Mouse (Mus musculus) megakaryocyte, adult 5-6 weeks (primary cell): Measurements from ENCODE around the gene Strn. TPM values are rescaled to one million over a fixed set of nuclear protein-coding genes. Genes with fewer than 3 reads are reported as not detected.
A peak's percentile ranks its signal among the peaks of the same experiment; 100 is the strongest.

Experiments
- ATAC-seq: 2 replicates; pipeline ENCODE4 v1.8.0; 2016; ENCODE audit warnings: mild to moderate bottlenecking, inconsistent platforms; ENCODE audit not compliant: poor library complexity, severe bottlenecking
- total RNA-seq, 2 experiments: library from RNA; stranded (forward) in 1 of 2; stranded (reverse) in 1 of 2; fragments of 153-499, 151-499 nt in 1 of 2; fragments of 221-1000, 200-1000 nt in 1 of 2; gene quantifications; 2 replicates each; pipeline versions ENCODE4 v1.2.3 to v1.2.4; 2015 to 2017

Gene Strn
- total RNA-seq (2015) (26.5 and 33.7 TPM in 2 replicates), total RNA-seq (2017) (45.5 and 58.7 TPM in 2 replicates)

- no peak for ATAC-seq
These were observed at the start of gene Strn for GRCm38 (mm10) chr17:78737096-78737495. Strn (minus strand) TSS chr17:78737196.

- ATAC-seq, result no peak
These were observed 41.8 kb upstream of the Strn start for GRCm38 (mm10) chr17:78778765-78779164.

GRCm38 (mm10) chr17:78772317-78772716 lies 35.3 kb upstream of the Strn start:
- no peak for ATAC-seq

GRCm38 (mm10) chr17:78770932-78771331 lies 33.9 kb upstream of the Strn start:
- no peak for ATAC-seq

DNA sequence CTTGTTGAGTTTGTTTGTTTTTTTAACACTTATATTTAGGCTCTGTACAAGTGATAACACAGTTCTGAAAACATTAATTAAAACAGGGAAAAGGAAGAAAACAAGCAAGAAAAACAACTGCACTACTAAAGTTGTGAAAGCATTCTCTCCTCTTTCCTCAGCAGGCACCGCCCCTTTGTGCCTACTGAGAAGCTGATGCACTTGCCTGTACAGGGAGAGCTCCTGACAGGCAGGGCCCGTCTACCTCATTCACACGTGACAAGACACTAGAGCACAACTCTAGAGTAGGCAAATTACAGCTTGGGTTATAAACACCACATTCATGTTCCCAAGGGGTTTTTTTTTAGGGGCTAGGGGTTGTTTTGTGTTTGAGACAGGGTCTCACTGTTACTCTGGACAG lies 32.3 kb upstream of the Strn start:
- ATAC-seq, result 0 out of 2 replicates have a peak, but pooled peaks have one; percentile 52

- ATAC-seq, result no peak
These were observed 31.9 kb upstream of the Strn start for GRCm38 (mm10) chr17:78768937-78769336.

DNA sequence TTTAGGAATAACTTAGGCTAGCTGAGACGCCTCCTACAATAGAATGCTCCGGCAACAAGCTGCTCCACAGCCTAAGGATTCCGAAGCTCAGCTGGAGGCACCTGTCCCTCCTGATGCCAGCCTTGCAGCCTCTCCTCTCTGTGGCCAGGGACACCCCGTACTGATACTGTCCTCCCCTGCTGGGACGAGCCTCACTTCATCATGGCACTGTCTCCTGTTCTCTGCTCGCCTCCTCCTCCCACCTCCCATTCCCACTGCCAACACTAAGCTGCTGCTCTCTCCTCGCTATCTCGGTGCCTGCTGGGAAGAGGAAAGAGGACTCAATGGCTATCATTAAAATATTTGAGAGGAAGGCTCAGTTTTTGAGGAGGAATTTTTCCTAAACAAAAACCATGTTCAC lies 30.6 kb upstream of the Strn start:
- no peak for ATAC-seq

DNA sequence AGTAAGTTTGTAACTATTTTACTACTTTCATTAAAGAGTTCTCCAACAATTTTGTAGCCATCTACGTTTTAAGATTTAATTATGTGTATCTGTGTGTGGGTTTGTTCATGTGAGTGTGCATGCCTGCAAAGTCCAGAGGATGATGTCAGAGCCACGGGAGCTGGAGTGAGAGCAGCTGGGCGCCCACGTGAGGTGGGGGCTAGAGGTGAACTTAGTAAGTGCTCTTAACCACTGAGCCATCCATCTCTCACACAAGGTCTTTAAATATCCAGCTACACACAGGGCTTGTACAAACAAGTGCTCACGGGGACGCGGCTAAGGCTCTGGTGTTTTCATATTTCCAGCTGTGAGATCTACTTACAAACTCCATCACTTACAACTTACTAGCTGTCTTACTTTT lies 29.1 kb upstream of the Strn start:
- no peak for ATAC-seq

GRCm38 (mm10) chr17:78763272-78763671 lies 26.3 kb upstream of the Strn start:
- ATAC-seq, result peak; percentile 77

DNA sequence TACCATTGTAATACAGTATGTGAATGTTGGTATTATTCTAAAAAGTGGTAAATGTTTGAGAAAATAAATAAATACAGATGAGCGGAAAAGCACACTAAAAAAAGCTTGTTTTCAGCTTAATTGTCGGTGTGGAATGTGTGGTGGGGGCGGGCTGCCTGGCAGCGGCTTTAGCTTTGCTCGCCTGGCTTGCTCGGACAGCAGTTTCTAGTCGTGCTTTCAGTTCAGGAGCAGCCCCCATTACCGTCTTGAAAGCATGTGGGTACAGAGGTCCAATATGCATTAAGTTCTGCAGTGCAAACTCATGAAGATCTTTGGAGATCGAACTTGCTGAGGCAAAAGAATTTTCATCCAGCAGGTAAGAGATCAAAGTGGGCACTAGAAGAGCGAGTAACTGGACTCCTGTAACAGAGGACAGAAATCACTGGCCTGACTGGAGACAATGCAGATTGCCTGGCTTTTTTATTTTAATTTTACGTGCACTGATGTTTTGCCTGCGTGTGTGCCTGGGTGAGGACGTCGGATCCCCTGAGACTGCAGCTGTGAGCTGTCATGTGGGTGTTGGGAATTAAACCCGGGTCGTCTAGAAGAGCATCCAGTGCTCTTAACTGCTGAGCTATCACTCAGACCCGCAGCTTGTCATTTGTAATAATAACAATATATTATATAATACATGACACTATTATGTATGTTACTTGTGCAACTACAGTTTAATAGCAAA lies 16.1 kb upstream of the Strn start:
- no peak for ATAC-seq

- ATAC-seq, result no peak
These were observed 15.1 kb upstream of the Strn start for GRCm38 (mm10) chr17:78752064-78752463.

GRCm38 (mm10) chr17:78748440-78748839 lies 11.4 kb upstream of the Strn start:
- ATAC-seq, result no peak

DNA sequence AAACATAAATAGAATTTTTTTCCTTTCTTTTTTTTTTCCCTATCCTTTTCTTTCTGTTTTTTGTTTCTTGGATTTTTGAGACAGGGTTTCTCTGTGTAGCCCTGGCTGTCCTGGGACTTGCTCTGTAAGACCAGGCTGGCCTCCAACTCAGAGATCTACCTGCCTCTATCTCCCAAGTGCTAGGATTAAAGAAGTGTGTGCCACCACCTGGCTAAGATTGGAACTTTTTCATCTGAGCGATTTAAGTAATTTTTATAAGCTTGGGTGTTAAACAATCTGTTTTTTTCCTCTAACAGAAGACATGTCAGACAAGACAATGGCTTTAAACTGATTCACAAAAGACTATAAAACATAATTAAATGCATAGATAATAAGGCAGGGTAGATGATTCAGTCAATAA lies 1.4 kb upstream of the Strn start:
- ATAC-seq, result no peak

GRCm38 (mm10) chr17:78737771-78738170 lies 775 bp upstream of the Strn start:
- no peak for ATAC-seq

GRCm38 (mm10) chr17:78736473-78736988 lies 465 bp downstream of the Strn start:
- ATAC-seq, result peak; percentile 92

DNA sequence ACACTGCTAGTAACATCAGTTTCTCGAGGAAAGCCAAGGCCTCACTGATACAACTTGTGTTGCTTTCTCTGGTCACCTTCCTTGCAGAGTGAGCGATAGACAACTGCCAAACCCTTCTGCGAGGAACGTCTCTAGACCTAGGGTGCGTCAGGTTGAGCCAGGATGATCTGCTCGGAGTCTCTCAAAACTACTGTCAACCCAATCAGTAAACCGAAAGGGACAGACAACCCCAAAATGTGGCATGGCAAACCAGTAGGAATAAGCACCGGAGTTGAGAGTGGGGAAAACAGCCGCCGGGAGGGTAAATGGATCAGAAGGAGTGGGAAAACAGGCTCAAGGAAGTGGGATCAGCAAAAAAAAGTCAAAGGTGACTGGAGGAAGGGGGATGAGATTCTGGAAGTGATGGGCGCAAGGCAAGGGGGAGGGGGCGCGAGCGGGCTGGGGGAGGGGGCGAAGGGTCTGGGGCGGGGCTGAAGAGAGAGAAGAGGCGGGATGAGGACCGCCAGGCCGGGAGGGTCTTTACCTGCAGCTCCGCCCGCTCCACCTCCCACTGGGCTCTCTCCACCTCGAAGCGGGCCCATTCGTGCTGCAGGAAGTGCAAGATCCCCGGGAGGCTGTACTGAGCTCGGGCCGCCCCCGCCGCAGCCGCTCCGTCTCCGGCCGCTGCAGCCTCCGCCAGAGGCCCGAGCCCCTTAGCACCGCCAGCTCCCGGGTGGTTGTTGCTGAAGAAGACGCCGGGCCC lies 1.1 kb downstream of the Strn start:
- ATAC-seq, result peak; percentile 24

DNA sequence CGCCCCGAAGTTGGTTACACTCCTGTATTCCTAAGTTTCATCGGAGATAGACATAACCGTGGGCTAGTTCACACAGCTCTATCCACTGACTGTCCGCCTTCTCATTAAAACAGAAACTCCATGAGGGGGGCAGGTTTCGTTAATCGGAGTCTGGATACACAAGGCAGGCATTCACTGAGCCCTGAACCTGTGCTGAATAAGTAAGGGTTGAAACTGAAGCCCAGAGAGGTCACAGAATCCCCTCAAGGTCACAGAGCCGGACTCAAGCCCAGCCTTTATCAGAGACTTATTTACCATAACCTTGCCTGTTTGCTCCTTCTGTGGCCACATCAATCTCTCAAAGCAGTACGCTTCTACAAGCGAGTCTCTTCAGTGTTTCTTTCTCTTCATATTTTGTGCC lies 2.2 kb downstream of the Strn start:
- ATAC-seq, result no peak

- no peak for ATAC-seq
These were observed 4.9 kb downstream of the Strn start for GRCm38 (mm10) chr17:78732056-78732455.

DNA sequence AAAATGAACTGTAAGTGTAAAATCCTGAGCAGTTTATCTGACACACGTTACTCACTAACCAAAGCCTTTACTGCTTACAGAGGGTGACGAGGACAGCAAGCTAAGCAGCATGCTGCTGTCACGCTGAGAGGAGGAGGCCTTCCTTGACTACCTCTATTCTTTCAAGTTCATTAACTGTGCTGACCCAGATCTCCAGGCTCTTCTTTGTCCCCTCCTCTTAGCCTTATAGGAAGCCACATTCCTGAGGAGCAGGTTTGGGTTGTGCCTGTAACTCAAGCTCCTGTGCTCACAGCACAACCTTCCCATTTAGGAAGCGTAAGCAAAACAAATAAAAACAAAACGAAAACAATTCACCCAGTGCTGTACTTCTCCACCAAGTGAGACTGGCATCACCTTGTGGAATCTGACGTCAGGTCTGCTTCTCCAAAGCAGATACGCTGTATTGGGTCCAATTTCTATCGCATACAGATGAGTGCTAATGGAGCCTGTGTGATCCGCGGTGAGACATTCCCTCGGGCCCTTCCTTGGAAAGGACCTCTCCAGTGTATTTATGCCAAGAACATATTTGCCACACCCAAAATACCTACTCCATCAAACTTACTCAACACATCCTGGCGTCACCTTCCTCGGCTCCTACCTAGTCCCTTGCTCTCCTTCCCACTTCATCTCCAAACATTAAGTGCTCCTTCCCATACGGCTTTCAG lies 10.1 kb downstream of the Strn start:
- ATAC-seq, result no peak

GRCm38 (mm10) chr17:78724461-78725055 lies 12.4 kb downstream of the Strn start:
- no peak for ATAC-seq

GRCm38 (mm10) chr17:78721690-78722089 lies 15.3 kb downstream of the Strn start:
- no peak for ATAC-seq
